Mouse (Mus musculus) regulatory T cell (primary cell): ENCODE measurements around the gene 2310061I04Rik.

Source experiments
- in situ Hi-C: fragments of 300-600 bp; cut with MboI, MseI; formaldehyde crosslinking; loops from one replicate; pipeline ENCODE4 v1.15.1; 2025; ENCODE audit warnings: high pct_unique_total_duplicates

2310061I04Rik gene

DNA sequence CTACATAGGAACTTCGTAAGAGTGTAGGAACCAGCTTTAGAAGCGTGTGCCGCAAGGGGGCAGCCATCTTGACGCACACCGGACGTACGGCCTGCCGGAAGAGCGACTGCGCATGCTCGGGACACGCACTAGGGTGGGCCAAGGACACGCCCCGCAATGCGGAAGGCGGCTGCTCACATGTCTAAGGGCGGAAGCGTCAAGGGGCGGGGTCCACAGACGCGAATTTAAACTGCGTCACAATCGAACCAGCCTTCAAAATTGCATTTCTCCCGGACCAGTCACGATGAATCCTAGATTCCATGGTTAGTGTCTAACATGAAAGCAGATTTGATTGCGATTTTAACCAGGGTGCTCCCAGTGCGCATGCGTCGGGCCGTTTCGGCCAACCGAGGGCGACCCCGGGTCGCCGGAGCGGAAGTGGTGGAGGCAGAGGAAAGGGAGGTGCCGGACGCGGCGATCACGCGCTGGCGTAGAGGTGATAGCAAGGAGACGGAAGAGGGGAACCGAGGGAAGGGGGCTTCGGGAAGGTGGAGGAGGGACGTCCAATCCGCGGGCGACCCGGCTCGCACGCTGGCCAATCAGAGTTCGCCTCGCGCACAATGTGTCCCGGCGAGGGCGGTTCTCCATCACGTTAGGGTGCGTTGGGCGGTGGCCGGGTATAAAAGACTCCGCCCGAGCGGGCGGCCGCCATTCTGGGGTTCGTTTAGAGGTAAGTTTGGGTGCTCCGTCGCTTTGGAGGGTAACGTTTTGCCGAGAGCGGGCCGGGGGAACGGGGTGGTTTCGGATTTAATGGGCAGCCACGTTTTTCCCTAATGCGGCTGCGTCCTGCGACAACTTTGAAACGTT, 19.3 kb upstream of the 2310061I04Rik start, which contains the start of the genes Mrps18b and Ppp1r10:
Mrps18b (minus strand) TSS at position 93 of the 846 bp plus-strand sequence.
Ppp1r10 (plus strand) TSS at position 138 of the 846 bp plus-strand sequence.
- in situ Hi-C loops, result no loop called here

DNA sequence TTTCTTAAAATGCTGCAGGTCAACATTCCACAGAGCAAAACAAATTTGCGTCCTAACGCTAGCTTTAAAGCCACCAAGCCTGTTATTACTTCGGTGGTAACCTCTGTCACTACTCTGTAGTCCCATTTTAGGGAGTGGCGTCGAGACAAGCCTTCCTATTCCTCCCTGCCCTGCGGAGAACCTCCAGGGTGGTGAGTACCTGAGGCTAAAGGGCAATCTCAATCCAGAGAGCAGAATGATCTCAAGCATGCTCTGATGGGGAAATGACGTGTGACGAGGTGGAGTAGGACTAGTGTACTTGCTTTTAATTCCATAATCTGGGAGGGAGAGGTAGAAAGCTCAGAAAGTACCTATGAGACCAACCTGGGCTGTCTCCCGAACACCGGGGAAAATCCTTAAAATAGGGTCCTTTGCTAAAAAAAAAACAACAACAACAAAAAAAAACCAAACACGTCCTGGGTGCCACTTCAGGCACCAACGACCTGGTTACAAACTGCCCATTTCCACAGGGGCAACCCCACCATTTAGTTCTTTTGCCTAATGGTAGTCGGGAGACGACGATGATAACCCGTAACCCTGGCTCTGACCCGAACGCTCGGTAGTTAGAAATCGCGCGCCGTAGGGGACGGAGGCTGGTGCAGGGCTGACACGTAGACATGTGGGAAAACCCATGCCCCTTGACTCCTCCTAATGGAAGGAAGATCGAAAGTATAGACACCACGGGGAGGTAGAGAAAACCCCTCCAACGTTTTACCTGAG, 18.5 kb upstream of the 2310061I04Rik start:
- in situ Hi-C loops, result no loop called here

DNA sequence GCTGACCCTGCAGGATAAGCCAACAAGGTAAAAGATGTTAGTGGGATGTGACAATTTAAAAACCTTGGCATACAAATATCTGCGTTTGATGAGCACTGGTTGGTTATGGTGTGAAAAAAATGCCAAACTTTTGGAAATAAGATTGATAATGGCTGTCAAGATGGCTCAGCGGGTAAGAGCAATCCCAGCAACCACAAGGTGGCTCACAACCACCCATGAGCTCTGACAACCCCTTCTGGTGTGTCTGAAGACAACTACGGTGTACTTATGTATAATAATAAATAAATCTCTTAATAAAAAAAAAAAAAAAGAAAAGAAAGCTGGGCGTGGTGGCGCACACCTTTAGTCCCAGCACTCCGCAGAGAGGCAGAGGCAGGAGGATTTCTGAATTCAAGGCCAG, 17.7 kb upstream of the 2310061I04Rik start:
- in situ Hi-C loops, result no loop called here

DNA sequence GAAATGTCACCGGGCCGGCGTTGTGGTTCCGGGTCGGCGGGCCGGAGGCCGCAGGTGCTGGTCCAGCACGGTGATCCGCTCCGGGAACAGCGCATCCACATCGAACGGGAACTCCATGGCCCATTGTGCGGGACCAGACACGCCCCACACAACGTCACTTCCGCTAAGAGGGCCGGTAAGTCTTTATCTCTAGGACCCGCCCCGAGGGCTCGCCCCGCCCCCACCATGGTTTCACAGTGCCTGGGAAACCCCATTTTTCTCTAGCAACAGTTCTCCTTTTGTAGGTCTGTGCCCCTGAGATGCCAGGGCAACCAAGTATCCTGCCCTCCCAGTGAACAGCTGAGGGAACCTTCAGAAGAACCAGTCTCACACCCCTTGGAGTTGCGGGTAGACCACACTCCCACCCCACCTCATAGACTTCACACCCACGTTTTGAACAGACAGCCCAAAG, 12.7 kb upstream of the 2310061I04Rik start, which contains the start of gene Atat1:
Atat1 (minus strand) TSS at position 157 of the 451 bp plus-strand sequence.
- in situ Hi-C loops, result loop anchor here (5.0 kb wide), 2 partner anchors 43 to 73 kb away; partner anchors contain the start of genes Ppp1r18 and Tubb5

DNA sequence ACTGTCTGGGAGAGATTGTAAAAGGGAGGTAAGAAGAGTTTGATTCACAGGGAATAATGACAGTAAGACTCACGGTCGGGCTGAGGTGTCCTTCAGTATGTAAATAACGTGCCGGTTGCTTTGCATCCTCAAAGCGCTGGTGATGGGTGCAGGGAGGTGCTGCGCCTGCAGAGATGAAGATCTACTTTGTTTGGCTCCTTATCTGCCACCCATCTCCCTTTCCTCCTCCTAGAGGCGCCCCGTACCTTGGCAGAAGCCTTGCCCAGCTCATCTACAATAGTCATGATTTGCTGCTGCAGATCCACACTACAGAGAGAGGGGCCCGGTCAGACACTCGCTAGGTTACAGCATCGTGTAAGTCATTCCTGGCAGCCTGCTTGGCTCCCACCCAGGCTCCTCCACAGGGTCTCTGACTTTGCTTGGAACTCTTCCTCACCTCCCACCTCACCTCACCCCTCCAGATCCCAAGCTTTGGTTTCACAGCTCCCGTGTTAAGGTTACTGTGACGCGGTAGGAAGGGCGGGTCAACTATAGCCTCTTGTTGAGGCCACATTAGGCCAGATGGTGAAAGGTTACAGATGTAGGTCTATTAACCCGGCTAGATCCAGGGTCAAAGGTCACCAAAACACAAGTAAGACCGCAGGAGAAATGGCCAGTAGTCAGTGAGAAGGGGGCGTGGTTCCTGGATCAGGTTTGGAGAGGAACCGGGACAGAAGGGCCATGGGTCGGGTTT, 12.1 kb upstream of the 2310061I04Rik start:
- in situ Hi-C loops, result loop anchor here (5.0 kb wide), 2 partner anchors 42 to 72 kb away; partner anchors contain the start of genes Ppp1r18 and Tubb5

DNA sequence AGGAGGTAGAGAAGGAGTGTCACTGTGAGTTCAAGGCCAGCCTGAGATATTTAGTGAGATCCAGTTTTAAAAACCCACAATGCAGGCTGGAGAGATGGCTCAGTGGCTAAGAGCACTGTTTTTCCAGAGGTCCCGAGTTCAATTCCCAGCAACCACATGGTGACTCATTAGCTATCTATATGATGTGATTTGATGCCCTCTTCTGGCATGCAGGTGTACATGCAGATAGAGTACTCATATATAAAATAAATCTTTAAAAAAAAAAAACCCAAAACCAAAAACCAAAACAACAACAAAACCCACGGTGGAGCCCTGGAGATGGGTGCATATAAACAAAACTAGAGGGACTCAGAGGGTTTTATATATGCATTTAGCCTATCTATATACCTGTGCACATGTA, 10.4 kb upstream of the 2310061I04Rik start:
- in situ Hi-C loops, result loop anchor here (5.0 kb wide), 2 partner anchors 40 to 70 kb away; partner anchors contain the start of genes Ppp1r18 and Tubb5

DNA sequence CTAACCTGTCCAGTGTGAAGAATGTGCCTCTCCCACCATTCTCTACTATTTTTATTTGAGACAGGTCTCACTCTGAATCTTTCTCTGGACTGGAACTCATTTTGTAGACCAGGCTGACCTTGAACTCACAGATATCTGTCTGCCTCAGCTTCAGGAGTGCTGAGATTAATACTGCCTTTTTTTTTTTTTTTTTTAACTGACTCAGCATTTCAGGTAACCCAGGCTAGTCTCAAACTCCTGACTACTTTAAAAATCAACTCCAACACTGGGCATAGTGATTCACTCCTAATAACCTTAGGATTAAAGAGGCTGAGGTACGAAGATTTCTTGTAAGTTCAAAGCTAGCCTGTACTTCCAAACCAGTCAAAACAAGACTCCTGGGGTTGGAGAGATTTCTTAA, 8.4 kb upstream of the 2310061I04Rik start:
- in situ Hi-C loops, result loop anchor here (5.0 kb wide), 2 partner anchors 38 to 68 kb away; partner anchors contain the start of genes Ppp1r18 and Tubb5

DNA sequence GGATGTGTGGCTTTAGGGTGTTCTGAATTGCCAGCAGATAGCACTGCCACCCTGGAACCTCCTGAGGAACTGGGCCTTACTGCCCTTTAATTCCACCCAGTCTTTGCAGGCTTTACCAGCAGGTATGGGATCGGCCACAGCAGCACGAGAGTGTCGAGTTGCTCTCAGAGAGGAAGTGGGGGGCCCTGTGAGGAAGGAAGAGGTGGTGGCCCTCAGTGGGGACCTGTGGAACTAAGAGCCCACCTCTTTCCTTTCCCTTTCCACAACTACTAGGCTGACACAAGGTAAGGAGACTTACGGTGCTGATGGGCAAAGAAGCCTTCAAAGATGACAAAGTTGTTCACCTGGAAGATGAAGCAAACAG, 6.7 kb upstream of the 2310061I04Rik start:
- in situ Hi-C loops, result no loop called here

DNA sequence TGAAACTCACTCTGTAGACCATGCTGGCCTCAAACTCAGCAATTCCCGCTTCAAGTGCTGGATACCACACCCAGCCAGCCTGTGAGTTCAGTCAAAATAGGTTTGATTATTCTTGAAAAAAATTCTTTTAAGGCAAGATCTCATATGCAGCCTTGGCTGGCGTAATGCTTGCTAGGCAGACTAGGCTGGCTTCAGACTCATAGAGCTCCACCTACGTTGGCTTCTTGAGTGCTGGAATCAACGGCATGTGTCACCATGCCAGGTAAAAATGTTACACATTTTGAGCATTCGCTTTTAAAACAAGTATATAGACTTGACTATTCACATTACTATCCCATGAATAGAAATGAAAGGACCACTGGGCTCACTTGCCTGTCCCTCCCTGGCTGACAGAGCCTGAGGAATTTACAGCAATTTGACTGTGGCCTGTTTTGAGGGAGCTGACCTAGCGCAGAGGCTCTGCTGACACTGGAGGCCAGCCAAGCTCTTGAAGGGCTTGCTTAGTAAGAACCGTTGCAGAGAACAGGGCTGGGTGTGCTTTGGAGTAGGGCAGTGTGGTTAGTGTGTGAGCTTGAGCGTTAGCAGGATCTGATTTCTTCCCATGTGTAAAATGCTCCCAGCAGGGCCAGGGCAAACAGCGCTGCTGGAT, 6.2 kb upstream of the 2310061I04Rik start:
- in situ Hi-C loops, result no loop called here

DNA sequence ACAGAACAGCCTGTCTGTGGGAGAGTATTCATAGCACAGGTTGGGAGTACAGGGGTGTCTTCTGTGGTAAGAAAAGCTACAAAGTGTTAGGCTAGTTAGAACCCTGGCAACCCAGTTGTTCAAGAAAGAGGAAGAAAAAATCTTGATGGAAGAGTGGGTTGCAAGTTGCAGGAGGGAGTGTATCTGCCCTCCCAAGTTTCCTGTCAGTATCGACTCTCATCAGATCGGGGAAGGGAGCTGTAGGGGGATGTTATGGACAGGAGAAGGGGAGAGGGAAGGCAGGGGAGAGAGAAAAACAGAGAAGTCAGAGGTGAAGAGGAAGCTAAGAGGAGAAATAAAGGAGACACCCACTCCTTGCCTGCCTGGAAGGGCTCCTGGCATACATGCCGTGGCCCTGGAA, 3.4 kb upstream of the 2310061I04Rik start:
- in situ Hi-C loops, result no loop called here

DNA sequence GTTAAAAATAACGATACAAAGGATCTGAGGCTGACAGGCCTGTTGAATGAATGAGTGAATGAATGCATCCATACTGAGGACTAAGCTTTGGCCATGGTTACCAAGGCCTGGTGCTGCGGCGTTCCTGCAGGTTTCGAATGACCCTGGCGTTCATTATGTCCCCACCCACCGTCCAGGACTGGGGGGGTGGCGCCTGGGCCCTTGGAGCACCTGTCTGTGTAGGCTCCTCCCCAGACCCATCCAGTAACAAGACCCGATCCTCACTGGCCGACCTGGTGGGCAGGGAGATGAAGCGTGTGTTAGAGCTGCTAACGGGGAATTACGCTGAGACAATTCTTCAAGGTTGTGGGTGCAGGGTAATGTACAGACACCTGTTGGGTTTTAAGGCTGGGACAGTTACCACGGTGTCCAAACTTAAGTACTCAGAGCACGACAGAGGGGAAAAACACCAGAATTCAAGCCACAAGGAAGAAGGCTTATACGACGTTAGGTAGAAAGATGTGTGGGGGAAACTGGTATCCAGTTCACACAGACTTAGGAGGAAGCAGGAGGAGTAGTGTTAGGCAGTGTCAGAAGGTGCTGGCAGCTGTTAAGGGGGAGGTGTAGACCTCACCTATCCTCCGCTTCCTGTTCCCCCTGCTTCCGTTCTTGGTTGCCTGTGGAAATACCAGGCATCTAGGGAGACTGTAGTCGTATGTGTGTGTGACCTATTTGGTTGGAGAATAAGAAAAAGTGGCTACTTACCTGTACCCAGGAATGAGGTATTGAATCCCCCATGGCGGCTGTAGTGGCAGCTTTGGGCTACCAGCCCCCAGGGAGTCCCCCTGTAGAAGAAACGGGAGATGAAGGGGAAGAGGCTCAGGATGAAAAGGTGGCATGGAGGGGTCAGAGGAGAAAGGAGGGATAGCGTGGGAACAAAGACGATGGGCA, 678 bp upstream of the 2310061I04Rik start:
- in situ Hi-C loops, result no loop called here

DNA sequence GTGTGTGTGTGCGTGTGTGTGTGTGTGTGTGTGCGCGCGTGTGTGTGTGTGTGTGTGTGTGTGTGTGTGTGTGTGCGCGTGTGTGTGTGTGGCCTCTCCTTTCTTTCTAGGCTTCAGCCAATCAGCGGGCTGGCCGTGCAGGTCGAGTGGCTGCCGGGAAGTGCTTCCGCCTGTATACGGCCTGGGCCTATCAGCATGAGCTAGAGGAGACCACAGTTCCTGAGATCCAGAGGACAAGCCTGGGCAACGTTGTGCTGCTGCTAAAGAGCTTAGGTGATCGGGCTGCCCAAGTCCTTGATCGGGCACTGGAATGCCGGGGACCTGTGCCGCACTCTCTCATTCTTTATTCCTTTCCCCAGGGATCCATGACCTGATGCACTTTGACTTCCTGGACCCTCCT, 9.5 kb downstream of the 2310061I04Rik start:
- in situ Hi-C loops, result no loop called here

DNA sequence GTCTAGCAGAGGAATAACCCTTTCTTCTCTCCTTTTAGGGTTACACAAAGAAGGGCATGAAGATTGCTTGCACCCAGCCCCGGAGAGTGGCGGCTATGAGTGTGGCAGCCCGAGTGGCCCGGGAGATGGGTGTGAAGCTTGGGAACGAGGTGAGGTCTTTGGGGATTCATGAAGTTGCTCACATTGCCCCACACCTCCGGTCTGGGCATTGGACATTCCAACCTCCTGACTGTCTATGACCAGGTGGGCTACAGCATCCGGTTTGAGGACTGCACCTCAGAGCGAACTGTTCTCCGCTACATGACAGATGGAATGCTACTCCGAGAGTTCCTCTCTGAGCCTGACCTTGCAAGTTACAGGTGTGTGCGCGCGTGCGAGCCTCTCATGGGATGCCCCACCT, 13.5 kb downstream of the 2310061I04Rik start:
- in situ Hi-C loops, result no loop called here

DNA sequence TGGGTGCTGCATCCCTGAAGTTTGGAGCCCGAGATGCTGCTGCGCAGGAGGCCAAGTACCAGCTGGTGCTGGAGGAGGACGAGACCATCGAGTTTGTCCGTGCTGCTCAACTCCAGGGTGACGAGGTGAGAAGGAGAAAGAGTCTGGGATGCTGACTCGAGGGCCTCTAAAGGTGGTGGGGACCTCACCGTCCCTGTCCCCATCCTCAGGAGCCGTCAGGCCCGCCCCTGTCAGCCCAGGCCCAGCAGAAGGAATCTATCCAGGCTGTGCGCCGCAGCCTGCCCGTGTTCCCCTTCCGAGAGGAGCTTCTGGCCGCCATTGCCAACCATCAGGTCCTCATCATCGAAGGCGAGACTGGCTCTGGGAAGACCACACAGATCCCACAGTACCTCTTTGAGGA, 14.3 kb downstream of the 2310061I04Rik start:
- in situ Hi-C loops, result no loop called here

DNA sequence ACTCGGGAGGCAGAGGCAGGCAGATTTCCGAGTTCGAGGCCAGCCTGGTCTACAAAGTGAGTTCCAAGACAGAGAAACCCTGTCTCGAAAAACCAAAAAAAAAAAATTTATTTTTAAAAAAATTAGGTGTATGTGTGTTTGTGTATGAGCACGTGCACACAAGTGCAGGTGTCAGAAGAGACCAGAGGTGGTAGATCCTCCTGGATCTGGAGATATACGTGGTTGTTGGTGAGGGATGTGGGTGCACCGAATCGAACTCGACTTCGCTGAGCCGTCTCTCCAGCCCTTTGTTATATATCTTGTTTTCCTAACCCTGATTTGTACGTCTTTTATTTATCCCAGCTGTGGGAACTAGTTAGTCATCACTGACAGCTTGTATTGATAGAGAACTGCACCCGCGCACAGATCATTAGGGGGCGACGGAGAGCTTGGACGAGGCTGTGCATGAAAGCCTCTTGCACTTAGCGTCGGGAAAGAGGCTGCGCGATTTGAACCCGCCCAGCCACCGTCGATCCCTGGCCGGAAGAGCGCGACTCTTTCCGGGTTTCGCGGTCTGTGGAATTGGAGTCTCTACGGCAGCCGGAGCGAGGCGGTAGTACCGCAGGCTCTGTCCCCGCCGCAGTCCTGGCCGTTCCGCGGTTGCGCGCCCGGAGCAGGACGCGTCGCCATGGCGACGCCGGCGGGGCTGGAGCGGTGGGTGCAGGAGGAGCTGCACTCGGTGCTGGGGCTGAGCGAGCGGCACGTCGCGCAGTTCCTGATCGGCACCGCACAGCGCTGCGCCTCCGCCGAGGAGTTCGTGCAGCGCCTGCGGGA, 17.8 kb downstream of the 2310061I04Rik start, which contains the start of gene Dhx16:
Dhx16 (plus strand) TSS at position 575 of the 813 bp plus-strand sequence.
- in situ Hi-C loops, result no loop called here

DNA sequence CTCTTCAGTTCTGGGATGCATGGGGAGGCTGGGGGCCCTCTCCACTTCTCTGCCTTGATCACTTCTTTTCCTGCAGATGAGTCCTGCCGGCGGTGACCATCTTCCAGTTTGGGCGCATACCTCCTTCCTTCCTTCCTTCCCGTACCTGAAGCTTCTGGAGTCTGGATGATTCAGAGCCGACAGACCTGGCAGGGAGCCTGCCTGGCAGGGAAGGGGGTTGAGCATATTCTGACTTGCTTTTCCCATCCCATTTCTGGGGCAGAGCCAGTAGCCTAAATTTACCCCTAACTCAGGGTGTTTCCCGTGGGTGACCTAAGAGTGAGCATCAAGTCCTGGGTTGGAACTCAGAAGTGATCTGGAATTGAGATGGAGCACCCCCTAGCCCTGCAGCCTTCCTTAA, 22.5 kb downstream of the 2310061I04Rik start:
- in situ Hi-C loops, result loop anchor here (5.0 kb wide), 1 partner anchor 37 kb away; the partner anchor contains the start of gene Tubb5

DNA sequence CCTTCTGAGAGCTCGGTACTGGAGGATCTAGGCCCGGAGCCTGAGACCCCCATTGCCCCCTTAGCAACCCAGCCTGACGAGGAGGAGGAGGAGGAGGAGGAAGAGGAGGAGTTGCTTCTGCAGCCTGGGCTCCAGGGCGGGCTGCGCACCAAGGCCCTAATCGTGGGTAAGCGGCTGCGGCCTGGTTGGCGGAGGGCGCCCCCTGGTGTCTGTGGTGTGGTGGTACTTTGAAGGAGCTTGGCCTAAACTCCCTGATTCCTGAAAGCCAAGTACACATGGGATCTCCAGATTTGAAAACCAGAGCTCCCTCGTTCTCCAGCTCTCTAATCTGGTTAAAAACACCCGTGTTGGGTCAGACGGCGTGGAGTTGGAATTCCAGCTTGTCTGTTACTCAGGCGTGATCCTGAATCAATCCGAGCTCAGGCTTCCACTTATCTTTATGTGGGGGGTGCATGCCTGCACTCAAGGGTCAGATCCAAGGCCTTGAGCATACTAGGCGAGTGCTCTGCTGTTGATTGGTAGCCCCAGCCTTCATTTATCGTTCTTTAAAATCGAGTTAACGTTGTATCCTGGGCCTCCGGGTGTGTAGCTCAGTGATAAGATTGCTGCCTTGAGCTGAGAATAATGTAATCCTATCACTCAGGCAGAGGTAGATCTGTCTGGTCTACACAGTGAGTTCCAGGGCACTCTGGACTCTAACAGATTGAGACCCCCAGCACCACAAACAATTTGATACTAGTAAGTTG, 23.3 kb downstream of the 2310061I04Rik start:
- in situ Hi-C loops, result loop anchor here (5.0 kb wide), 1 partner anchor 37 kb away; the partner anchor contains the start of gene Tubb5
